Comparison of ENCODE assay signal across 25 mouse cellular contexts in the genomic region with DNA sequence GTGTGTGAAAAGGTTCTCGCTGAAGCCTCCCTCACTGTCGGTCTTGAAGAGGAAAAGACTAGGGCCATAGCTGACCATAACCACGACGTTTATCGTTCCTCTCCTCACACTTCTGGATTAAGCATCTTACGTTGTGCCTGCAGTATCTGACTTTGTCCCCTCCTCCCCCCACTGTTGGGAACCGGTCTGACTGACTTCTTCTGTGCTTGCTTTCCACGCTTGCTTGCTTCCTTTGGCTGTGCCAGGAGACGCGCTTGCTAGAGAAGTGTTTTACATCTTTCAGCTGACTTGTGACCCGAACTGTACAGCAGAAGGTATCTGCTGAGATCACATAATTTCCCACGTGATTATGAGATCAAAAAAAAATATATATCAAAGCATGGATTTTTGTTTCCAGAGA. TPM values are rescaled to one million over a fixed set of nuclear protein-coding genes. Genes with fewer than 3 reads are reported as not detected.
A peak's percentile ranks its signal among the peaks of the same experiment; 100 is the strongest.
DNase-seq lines count a peak whose midpoint lies in the region; ATAC-seq and TF ChIP-seq lines count a peak whose summit lies in the region.
"Had no signal": no experiment of that assay in that cellular context is flagged by ENCODE, and none has a peak within 500 bp of the region (broad histone marks: within the 10 kb centered on the region; RNA-seq: fewer than 3 reads in every experiment).

No protein-coding gene starts in this region.

- CTCF ChIA-PET in Patski (lab: Charles Lee): interaction anchor here (1.7 to 4.6 kb wide), 2 partner anchors 10 to 75 kb away, joined by 6 to 17 read pairs; no protein-coding TSS in a partner anchor

- in situ Hi-C loops in Patski (cut with MboI; ENCODE audit: low pct_unique_long_range_greater_than_20kb): loop anchor here (5.0 to 10.0 kb wide), 2 partner anchors 74 to 247 kb away; partner anchors contain the start of gene Fat1

- 64% methylated on average over 12 of the region's 12 CpGs for WGBS in kidney, embryonic 15.5 days
- WGBS in forebrain, embryonic 13.5 days: 95% methylated on average over 12 of the region's 12 CpGs

- H3K27me3 ChIP-seq in Patski: no peaks in the 10 kb centered on the region
- H3K27me3 ChIP-seq in kidney, embryonic 15.5 days: no peaks in the 10 kb centered on the region
- no peaks in the 10 kb centered on the region for H3K27me3 ChIP-seq in forebrain, embryonic 13.5 days
- H3K27me3 ChIP-seq: heart, embryonic 15.5 days; hindbrain, embryonic 13.5 days had no signal

- H3K9me3 ChIP-seq in kidney, embryonic 15.5 days (replicated peaks): no peaks in the 10 kb centered on the region
- no peaks in the 10 kb centered on the region for H3K9me3 ChIP-seq in forebrain, embryonic 13.5 days (replicated peaks)
- H3K9me3 ChIP-seq: embryonic facial prominence, embryonic 10.5 days; heart, embryonic 15.5 days; hindbrain, embryonic 13.5 days had no signal

- peak; percentile 2 for DNase-seq in cerebellum, adult 9-11 months
- DNase-seq in cerebellum, adult 11 months: no peak
- no peak for DNase-seq in Patski (ENCODE audit: low read depth, low spot score)
- peak; percentile 64 for DNase-seq in kidney, postnatal 14 days
- DNase-seq in T-cell, adult 2 months (ENCODE audit: low spot score): no peak
- DNase-seq in ovary, postnatal 36 days (ENCODE audit: low spot score): no peak
- DNase-seq: adrenal gland, postnatal 10 days; B cell, adult 2 months; cerebellum, adult 11-12 months; cerebellum, adult 9-10 months; cerebellum, postnatal 36 days; gastrocnemius, postnatal 36 days; heart, adult 18-20 months; heart, postnatal 14 days had no signal

- H3K4me1 ChIP-seq in kidney, embryonic 15.5 days: peaks cover 34% of the 10 kb centered on the region
- no peaks in the 10 kb centered on the region for H3K4me1 ChIP-seq in forebrain, embryonic 13.5 days
- H3K4me1 ChIP-seq: embryonic facial prominence, embryonic 10.5 days; heart, embryonic 15.5 days; hindbrain, embryonic 13.5 days had no signal

- TF ChIP-seq CTCF in Patski (IDR thresholded peaks at IDR 0.05): no peak

- H3K27ac ChIP-seq in kidney, embryonic 15.5 days: peak overlapping the region; percentile 38
- no peak overlapping the region for H3K27ac ChIP-seq in forebrain, embryonic 13.5 days
- H3K27ac ChIP-seq: embryonic facial prominence, embryonic 10.5 days; heart, embryonic 15.5 days; hindbrain, embryonic 13.5 days; hindbrain, postnatal 0 days had no signal

- peak; percentile 32 for ATAC-seq in Patski
- peak; percentile 79 for ATAC-seq in kidney, embryonic 15.5 days (replicated peaks; ENCODE audit: low FRiP score)
- ATAC-seq in forebrain, embryonic 13.5 days: no peak
- ATAC-seq: CD4-positive, CD25-positive, alpha-beta regulatory T cell, adult 4 months; forebrain, embryonic 14.5 days; hindbrain, postnatal 0 days had no signal

- H3K36me3 ChIP-seq in kidney, embryonic 15.5 days: peaks cover 86% of the 10 kb centered on the region
- H3K36me3 ChIP-seq in forebrain, embryonic 13.5 days (ENCODE audit: poor library complexity, severe bottlenecking): peaks cover 52% of the 10 kb centered on the region
- H3K36me3 ChIP-seq: G1E had no signal

- POLR2A ChIA-PET in Patski (lab: Charles Lee): interaction anchor here (0.9 to 1.5 kb wide), 3 partner anchors 9 to 70 kb away, joined by 3 to 4 read pairs (median 3); no protein-coding TSS in a partner anchor

- no peak overlapping the region for H3K9ac ChIP-seq in kidney, embryonic 15.5 days
- H3K9ac ChIP-seq in forebrain, embryonic 13.5 days: no peak overlapping the region
- H3K9ac ChIP-seq: heart, embryonic 15.5 days; hindbrain, embryonic 13.5 days had no signal

- H3K4me2 ChIP-seq in kidney, embryonic 15.5 days: no peak overlapping the region
- H3K4me2 ChIP-seq in forebrain, embryonic 13.5 days: no peak overlapping the region
- H3K4me2 ChIP-seq: heart, embryonic 11.5 days; heart, embryonic 15.5 days; hindbrain, embryonic 13.5 days had no signal

- H3K4me3 ChIP-seq in kidney, embryonic 15.5 days (replicated peaks): no peak overlapping the region
- H3K4me3 ChIP-seq in forebrain, embryonic 13.5 days: no peak overlapping the region
- H3K4me3 ChIP-seq: embryonic facial prominence, embryonic 10.5 days; heart, embryonic 15.5 days; hindbrain, embryonic 13.5 days had no signal

RNA-seq across cellular contexts. Expression of gene Mtnr1a, which starts 57.2 kb away (rescaled TPM):
- not detected for polyA plus RNA-seq in Patski (2021)
- polyA plus RNA-seq in kidney, embryonic 15.5 days (2015; fragmentation: Nextera tagmentation; extraction: Ambion mirVana): 0.26 and 0.31 TPM in 2 replicates
- 0.17 and 0.18 TPM in 2 replicates for polyA plus RNA-seq in forebrain, embryonic 13.5 days (2015; fragmentation: Nextera tagmentation; extraction: Ambion mirVana)
- polyA plus RNA-seq: CD4-positive, CD25-positive, alpha-beta regulatory T cell, adult 4 months; embryonic facial prominence, embryonic 14.5 days; G1E; heart, embryonic 11.5 days; heart, embryonic 15.5 days had no signal

Comparison
In these comparisons a context has a peak if more than half of its experiments do, and no peak if none do; other contexts are left out.
1. DNase-seq: peak in cerebellum, adult 9-11 months (single experiment) and kidney, postnatal 14 days (single experiment); none in cerebellum, adult 11 months (single experiment), Patski (single experiment), T-cell, adult 2 months (single experiment) and ovary, postnatal 36 days (single experiment).